8 mouse cellular contexts compared by ENCODE assay signal in genomic region chr5:30647396-30647795, GRCm38 (mm10). TPM values are rescaled to one million over a fixed set of nuclear protein-coding genes. Genes with fewer than 3 reads are reported as not detected.
DNase-seq lines count a peak whose midpoint lies in the region; ATAC-seq and TF ChIP-seq lines count a peak whose summit lies in the region.

No protein-coding gene starts in this region.

- intact Hi-C loops in heart, postnatal 36 days (cut with DNase I), result no loop called here

- H3K9ac ChIP-seq in heart, postnatal 0 days (replicated peaks; ENCODE audit: low read depth, low read length), result peak overlapping the region; percentile 80
- H3K9ac ChIP-seq in midbrain, embryonic 12.5 days (replicated peaks), result peak overlapping the region; percentile 74

- no peak for DNase-seq in heart, postnatal 0 days (ENCODE audit: low spot score)
- no peak for DNase-seq in heart, postnatal 36 days
- DNase-seq in MN1 (ENCODE audit: low spot score), result peak; percentile 39
- no peak for DNase-seq in hindbrain, embryonic 10.5 days (ENCODE audit: low spot score)
- DNase-seq in cerebellum, postnatal 4 days (ENCODE audit: low spot score in 2 of 2), result no peak
- no peak for DNase-seq in thymus, postnatal 14 days
- DNase-seq in spleen, postnatal 14 days (ENCODE audit: low spot score in 2 of 2), result no peak

- no peak for TF ChIP-seq CTCF in heart, postnatal 0 days (IDR thresholded peaks at IDR 0.05; ENCODE audit: low read depth)

- no peaks in the 10 kb centered on the region for H3K27me3 ChIP-seq in heart, postnatal 0 days (ENCODE audit: control insufficient read depth, insufficient read depth, low read length)
- H3K27me3 ChIP-seq in hindbrain, embryonic 10.5 days (ENCODE audit: insufficient read depth, poor library complexity, severe bottlenecking), result peaks cover 5% of the 10 kb centered on the region; the same call in 1 of the 2 replicates
- no peaks in the 10 kb centered on the region for H3K27me3 ChIP-seq in midbrain, embryonic 12.5 days

- no peaks in the 10 kb centered on the region for H3K36me3 ChIP-seq in heart, postnatal 0 days (replicated peaks; ENCODE audit: control insufficient read depth, insufficient read depth, low read length)
- H3K36me3 ChIP-seq in hindbrain, embryonic 10.5 days, result peaks cover 11% of the 10 kb centered on the region; the same call in 1 of the 2 replicates
- no peaks in the 10 kb centered on the region for H3K36me3 ChIP-seq in midbrain, embryonic 12.5 days

- ATAC-seq in heart, postnatal 0 days (ENCODE audit: insufficient read depth, low read depth), result no peak
- ATAC-seq in midbrain, embryonic 12.5 days (ENCODE audit: low FRiP score, low read depth), result no peak

- TF ChIP-seq EP300 in heart, postnatal 0 days (IDR thresholded peaks at IDR 0.05; ENCODE audit: low read depth), result no peak

- H3K27ac ChIP-seq in heart, postnatal 0 days (ENCODE audit: low read depth), result peak overlapping the region; percentile 79
- peak overlapping the region; percentile 86 for H3K27ac ChIP-seq in hindbrain, embryonic 10.5 days
- peak overlapping the region; percentile 67 for H3K27ac ChIP-seq in midbrain, embryonic 12.5 days (replicated peaks)

- no peaks in the 10 kb centered on the region for H3K9me3 ChIP-seq in heart, postnatal 0 days (replicated peaks; ENCODE audit: control insufficient read depth, low read length)
- H3K9me3 ChIP-seq in hindbrain, embryonic 10.5 days, result no peaks in the 10 kb centered on the region
- H3K9me3 ChIP-seq in midbrain, embryonic 12.5 days, result no peaks in the 10 kb centered on the region

- peak overlapping the region; percentile 95 for H3K4me3 ChIP-seq in heart, postnatal 0 days (ENCODE audit: low read depth, low read length)
- peak overlapping the region; percentile 88 for H3K4me3 ChIP-seq in hindbrain, embryonic 10.5 days
- H3K4me3 ChIP-seq in midbrain, embryonic 12.5 days, result peak overlapping the region; percentile 89

- peaks cover 22% of the 10 kb centered on the region for H3K4me1 ChIP-seq in heart, postnatal 0 days (ENCODE audit: control insufficient read depth, insufficient read depth)
- peaks cover 22% of the 10 kb centered on the region for H3K4me1 ChIP-seq in hindbrain, embryonic 10.5 days (replicated peaks)
- H3K4me1 ChIP-seq in midbrain, embryonic 12.5 days, result peaks cover 16% of the 10 kb centered on the region

- WGBS in heart, postnatal 0 days, result 17% methylated on average over 9 of the region's 9 CpGs
- 20% methylated on average over 9 of the region's 9 CpGs for WGBS in hindbrain, embryonic 10.5 days
- 20% methylated on average over 9 of the region's 9 CpGs for WGBS in midbrain, embryonic 12.5 days

- H3K4me2 ChIP-seq in heart, postnatal 0 days (ENCODE audit: low read depth, low read length), result peak overlapping the region; percentile 92
- peak overlapping the region; percentile 96 for H3K4me2 ChIP-seq in midbrain, embryonic 12.5 days (replicated peaks)

RNA-seq across cellular contexts. Expression of gene Slc35f6, which starts 0.3 kb away (rescaled TPM):
- total RNA-seq in heart, postnatal 0 days (2014; rRNA removed; ENCODE audit: low replicate concordance), result 61.3 and 86.8 TPM in 2 replicates
- 30.5 and 31.7 TPM in 2 replicates for polyA plus RNA-seq in heart, postnatal 0 days (2015; fragmentation: Nextera tagmentation; extraction: Ambion mirVana)
- 10 to 100 TPM; 50.0 to 53.3 TPM for total RNA-seq in heart, postnatal 36 days (2021)
- 25.5 and 28.9 TPM in 2 replicates for polyA plus RNA-seq in hindbrain, embryonic 10.5 days (2016; fragmentation: Nextera tagmentation; extraction: Ambion mirVana)
- polyA plus RNA-seq in midbrain, embryonic 12.5 days (2016; fragmentation: Nextera tagmentation; extraction: Ambion mirVana), result 25.4 and 29.1 TPM in 2 replicates

RNA-seq across cellular contexts. Expression of gene Cenpa, which starts 19.2 kb away (rescaled TPM):
- 87.9 and 158 TPM in 2 replicates for total RNA-seq in heart, postnatal 0 days (2014; rRNA removed; ENCODE audit: low replicate concordance)
- 128 and 158 TPM in 2 replicates for polyA plus RNA-seq in heart, postnatal 0 days (2015; fragmentation: Nextera tagmentation; extraction: Ambion mirVana)
- 10 to 100 TPM; 49.5 to 55.2 TPM for total RNA-seq in heart, postnatal 36 days (2021)
- 409 and 440 TPM in 2 replicates for polyA plus RNA-seq in hindbrain, embryonic 10.5 days (2016; fragmentation: Nextera tagmentation; extraction: Ambion mirVana)
- polyA plus RNA-seq in midbrain, embryonic 12.5 days (2016; fragmentation: Nextera tagmentation; extraction: Ambion mirVana), result 268 and 290 TPM in 2 replicates

RNA-seq across cellular contexts. Expression of gene Kcnk3, which starts 59.4 kb away (rescaled TPM):
- total RNA-seq in heart, postnatal 0 days (2014; rRNA removed; ENCODE audit: low replicate concordance), result 55.5 and 70.0 TPM in 2 replicates
- 36.4 and 45.3 TPM in 2 replicates for polyA plus RNA-seq in heart, postnatal 0 days (2015; fragmentation: Nextera tagmentation; extraction: Ambion mirVana)
- 100 to 1,000 TPM; 234 to 245 TPM for total RNA-seq in heart, postnatal 36 days (2021)
- 0.12 and 0.52 TPM in 2 replicates for polyA plus RNA-seq in hindbrain, embryonic 10.5 days (2016; fragmentation: Nextera tagmentation; extraction: Ambion mirVana)
- polyA plus RNA-seq in midbrain, embryonic 12.5 days (2016; fragmentation: Nextera tagmentation; extraction: Ambion mirVana), result 0.82 and 1.3 TPM in 2 replicates

Comparison
In these comparisons a context has a peak if more than half of its experiments do, and no peak if none do; other contexts are left out.
1. RNA of gene Kcnk3, which starts 59.4 kb away (polyA plus RNA-seq): 36.4 to 45.3 TPM in heart, postnatal 0 days; 0.82 to 1.3 TPM in midbrain, embryonic 12.5 days and 0.12 to 0.52 TPM in hindbrain, embryonic 10.5 days; every median in the first group is over 10 times any median in the second.
2. Peak in every context shown above with its lines, with median percentiles within 50 percentile points of each other: H3K27ac ChIP-seq and H3K4me3 ChIP-seq.